Mouse (Mus musculus) spleen, adult 2 months (tissue): Measurements from ENCODE around the gene Creg2. TPM values are rescaled to one million over a fixed set of nuclear protein-coding genes. Genes with fewer than 3 reads are reported as not detected.
A peak's percentile ranks its signal among the peaks of the same experiment; 100 is the strongest.

ENCODE experiments used
- DNase-seq, 2 experiments: peaks; one replicate each; pipeline versions ENCODE4 v3.0.0 to v3.0.0-alpha.2; 2012 to 2021; ENCODE audit warnings: low spot score in 2 of 2, low read depth in 1 of 2
- H3K27ac ChIP-seq: fragments of 200-500 bp; 2 replicates; pipeline ENCODE4 v1.5.1; 2012; ENCODE audit warnings: low read length, inconsistent platforms; ENCODE audit not compliant: insufficient read depth
- H3K27me3 ChIP-seq: fragments of 200-500 bp; 2 replicates; pipeline ENCODE4 v1.6.1; 2012; ENCODE audit warnings: mild to moderate bottlenecking, moderate library complexity, low read length, inconsistent platforms; ENCODE audit not compliant: control insufficient read depth, insufficient read depth
- H3K36me3 ChIP-seq: fragments of 200-500 bp; 2 replicates; pipeline ENCODE4 v1.6.1; 2012; ENCODE audit warnings: mild to moderate bottlenecking, low read length, inconsistent platforms; ENCODE audit not compliant: control insufficient read depth, insufficient read depth
- H3K4me1 ChIP-seq: fragments of 200-500 bp; 2 replicates; pipeline ENCODE4 v1.6.1; 2011; ENCODE audit warnings: inconsistent platforms; ENCODE audit not compliant: control insufficient read depth, insufficient read depth, insufficient read length
- H3K4me3 ChIP-seq: fragments of 200-500 bp; 2 replicates; pipeline ENCODE4 v1.5.1; 2011; ENCODE audit warnings: mild to moderate bottlenecking, inconsistent platforms; ENCODE audit not compliant: insufficient read depth, insufficient read length; ENCODE audit errors: extremely low read depth
- CTCF ChIP-seq: fragments of 200-500 bp; IDR thresholded peaks from 2 replicates; pipeline ENCODE4 v1.5.1; 2011; ENCODE audit warnings: mild to moderate bottlenecking, inconsistent platforms; ENCODE audit not compliant: insufficient read depth, insufficient read length, insufficient replicate concordance; ENCODE audit errors: extremely low read depth
- POLR2A ChIP-seq: fragments of 200-500 bp; IDR thresholded peaks from 2 replicates; pipeline ENCODE4 v1.6.1; 2011; ENCODE audit warnings: low read depth, low read length, inconsistent platforms
- WGBS: fragments of 180-500 bp; shearing (Covaris S2); methylation state at CpG from one replicate; pipeline ENCODE4 v1.1.7; 2018; 5-methylcytosine and 5-hydroxymethylcytosine counted together
- polyA plus RNA-seq: library from polyadenylated mRNA; depleted of rRNA; stranded (reverse); fragments of >200 nt; gene quantifications from 2 replicates; pipeline ENCODE4 v1.2.3, GENCODE M21; 2012; rRNA removed

Gene Creg2
- polyA plus RNA-seq, result 0.05 and 0.07 TPM in 2 replicates

DNA sequence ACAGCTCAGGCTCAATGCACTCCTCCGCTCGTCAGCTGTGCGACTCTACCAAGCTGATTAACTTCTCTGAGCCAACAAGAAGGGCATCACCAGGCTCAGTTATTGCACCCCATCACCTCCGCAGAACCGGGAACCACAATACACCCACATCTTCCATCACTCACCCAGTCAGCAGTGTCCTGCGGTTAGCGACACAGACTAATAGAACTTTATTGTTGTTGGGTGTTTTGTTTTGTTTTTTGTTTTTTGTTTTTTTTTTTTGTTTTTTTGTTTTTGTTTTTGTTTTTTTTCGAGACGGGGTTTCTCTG, at the start of gene Creg2:
Creg2 (minus strand) TSS at position 234 of the 308 bp plus-strand sequence.
- TF ChIP-seq CTCF (no peak), POLR2A (no peak)
- DNase-seq, result no peak
- WGBS, result 32% methylated on average over 9 of the region's 9 CpGs
- no peaks in the 10 kb centered on the region for H3K36me3 ChIP-seq
- peaks cover 9% of the 10 kb centered on the region for H3K4me1 ChIP-seq
- H3K27ac ChIP-seq, result no peak within 1 kb of the TSS
- H3K27me3 ChIP-seq, result peaks cover 12% of the 10 kb centered on the region
- peak within 1 kb of the TSS; percentile 34; the same call in 1 of the 2 replicates for H3K4me3 ChIP-seq

DNA sequence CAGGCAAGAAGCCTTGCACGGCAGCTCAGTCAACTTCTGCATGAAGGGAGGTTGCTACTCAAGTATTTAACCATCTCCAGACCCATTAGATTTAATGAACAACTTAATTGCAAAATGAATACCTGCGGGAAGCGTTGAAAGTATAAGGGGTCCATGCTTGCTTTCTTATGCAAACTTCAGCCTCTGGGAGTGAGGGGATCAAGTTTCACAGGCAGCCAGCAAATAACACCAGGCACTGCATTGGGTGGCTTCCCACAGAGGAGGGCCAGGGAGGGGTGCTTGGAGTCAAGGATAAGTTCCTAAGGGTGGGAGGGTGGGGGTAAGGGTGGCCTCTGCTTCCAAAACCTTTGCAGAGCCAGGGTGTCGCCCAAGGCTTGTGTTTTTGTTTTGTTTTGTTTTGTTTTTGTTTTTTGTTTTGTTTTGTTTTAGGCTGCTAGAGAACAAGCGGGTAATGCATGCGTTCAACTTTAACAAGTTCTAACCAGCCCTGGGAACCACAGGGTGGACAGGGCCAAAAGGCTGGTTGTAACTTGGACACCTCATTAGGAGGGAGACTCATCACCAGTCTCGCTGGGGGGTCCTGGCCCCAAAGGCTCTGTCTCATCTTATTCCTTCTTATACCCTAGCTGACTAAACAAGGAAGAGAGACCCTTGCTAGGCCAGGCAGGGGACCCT, 49.5 kb upstream of the Creg2 start:
- no peak overlapping the region for H3K4me3 ChIP-seq

DNA sequence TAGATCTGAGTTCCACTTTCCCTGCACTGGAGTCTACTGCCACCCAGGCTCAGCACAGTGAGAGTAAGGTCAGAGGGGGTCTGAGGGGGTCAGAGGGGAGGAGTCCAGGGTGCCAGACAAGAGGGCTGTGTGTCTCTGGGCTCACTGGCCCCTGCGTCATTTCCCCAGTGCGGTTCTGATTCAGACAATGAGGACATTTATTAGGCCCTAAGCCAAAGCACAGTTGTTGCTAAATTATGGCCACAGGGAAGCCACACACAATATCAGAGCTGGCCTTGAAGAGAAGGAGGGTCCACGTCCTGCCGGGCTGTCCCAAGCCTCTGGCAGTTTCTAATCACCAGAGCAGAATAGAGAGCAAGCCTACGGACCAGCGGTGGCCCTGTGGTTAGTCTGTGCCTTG, 47.2 kb upstream of the Creg2 start:
- TF ChIP-seq CTCF (no peak), POLR2A (no peak)
- no peaks in the 10 kb centered on the region for H3K27me3 ChIP-seq

More for the DNA sequence above, 49.5 kb upstream of the Creg2 start:
- TF ChIP-seq CTCF, result no peak
- no peak for TF ChIP-seq POLR2A
- no peaks in the 10 kb centered on the region for H3K27me3 ChIP-seq
- H3K36me3 ChIP-seq, result no peaks in the 10 kb centered on the region
- WGBS, result 90% methylated on average over 7 of the region's 7 CpGs
- no peak for DNase-seq
- no peak overlapping the region for H3K27ac ChIP-seq
- H3K4me1 ChIP-seq, result no peaks in the 10 kb centered on the region

DNA sequence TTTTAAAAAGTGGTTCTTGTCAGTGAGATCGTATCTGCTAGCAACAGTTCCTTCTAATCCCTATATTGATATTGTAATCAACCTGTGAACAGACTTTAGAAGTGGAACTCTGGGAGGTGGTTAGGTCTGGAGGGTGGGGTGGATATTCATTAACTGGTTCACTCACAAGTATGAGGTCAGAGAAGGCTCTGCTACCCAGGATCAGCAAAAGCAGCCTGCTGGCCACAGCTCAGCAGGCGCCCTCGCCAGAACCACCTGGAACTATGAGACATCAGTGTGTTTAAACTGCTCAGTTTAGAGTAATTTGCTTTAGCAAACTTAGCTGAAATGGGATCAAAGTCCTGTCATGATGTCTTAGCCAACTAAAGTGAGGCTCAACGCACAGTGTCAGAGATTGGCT, 43.9 kb upstream of the Creg2 start:
- H3K27ac ChIP-seq, result no peak overlapping the region
- H3K4me3 ChIP-seq, result no peak overlapping the region
- TF ChIP-seq POLR2A (no peak), CTCF (no peak)
- DNase-seq, result no peak
- 81% methylated on average over 4 of the region's 4 CpGs for WGBS
- H3K36me3 ChIP-seq, result no peaks in the 10 kb centered on the region
- H3K27me3 ChIP-seq, result no peaks in the 10 kb centered on the region
- H3K4me1 ChIP-seq, result no peaks in the 10 kb centered on the region

More for the DNA sequence above, 47.2 kb upstream of the Creg2 start:
- Histone ChIP-seq H3K4me1 (no peaks in the 10 kb centered on the region), H3K4me3 (no peak overlapping the region), H3K36me3 (no peaks in the 10 kb centered on the region), H3K27ac (no peak overlapping the region)
- 79% methylated on average over 6 of the region's 6 CpGs for WGBS
- no peak for DNase-seq

DNA sequence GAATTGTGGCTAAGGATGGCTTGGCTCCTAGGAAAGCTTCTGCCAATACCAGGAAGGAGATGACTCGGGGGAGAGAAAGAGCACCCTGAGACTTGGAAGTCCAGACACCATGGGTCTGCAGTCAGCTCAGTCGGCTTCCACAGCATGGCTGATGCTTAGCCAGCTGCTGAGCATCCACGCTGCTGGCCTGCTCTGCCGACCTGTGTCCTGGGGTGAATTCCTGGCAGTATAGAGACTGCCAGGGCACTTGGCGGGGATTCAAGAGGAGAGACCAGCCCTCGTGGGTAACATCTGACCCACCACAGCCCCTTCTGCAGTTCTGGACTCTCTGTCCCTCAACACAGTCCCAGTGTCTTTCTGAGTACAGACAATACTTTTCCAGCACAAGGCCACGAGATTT, 43.5 kb upstream of the Creg2 start:
- DNase-seq, result no peak
- Histone ChIP-seq H3K4me3 (no peak overlapping the region), H3K27me3 (no peaks in the 10 kb centered on the region), H3K4me1 (no peaks in the 10 kb centered on the region), H3K36me3 (no peaks in the 10 kb centered on the region), H3K27ac (no peak overlapping the region)
- TF ChIP-seq CTCF (no peak), POLR2A (no peak)
- WGBS, result 75% methylated on average over 7 of the region's 7 CpGs

DNA sequence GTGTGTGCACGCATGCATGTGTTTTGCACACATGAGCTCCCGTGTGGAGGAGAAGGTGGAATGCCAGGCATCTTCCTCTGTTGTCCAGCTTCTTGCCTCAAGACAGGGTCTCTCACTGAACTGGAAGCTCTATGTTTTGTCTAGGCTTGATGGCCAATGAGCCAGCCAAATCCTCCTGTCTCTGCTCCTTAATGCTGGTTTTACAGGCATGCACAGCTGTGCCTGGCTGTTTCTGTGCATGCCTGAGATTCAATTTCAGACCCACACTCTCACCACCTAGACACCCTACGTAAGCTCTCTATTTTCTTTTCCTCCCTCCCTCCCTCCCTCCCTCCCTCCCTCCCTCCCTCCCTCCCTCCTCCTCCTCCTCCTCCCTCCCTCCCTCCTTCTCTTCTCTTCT, 40.7 kb upstream of the Creg2 start:
- Histone ChIP-seq H3K27ac (no peak overlapping the region), H3K4me1 (no peaks in the 10 kb centered on the region), H3K36me3 (no peaks in the 10 kb centered on the region), H3K4me3 (no peak overlapping the region), H3K27me3 (no peaks in the 10 kb centered on the region)
- no peak for DNase-seq
- TF ChIP-seq POLR2A (no peak), CTCF (no peak)
- 86% methylated on average over 3 of the region's 3 CpGs for WGBS

DNA sequence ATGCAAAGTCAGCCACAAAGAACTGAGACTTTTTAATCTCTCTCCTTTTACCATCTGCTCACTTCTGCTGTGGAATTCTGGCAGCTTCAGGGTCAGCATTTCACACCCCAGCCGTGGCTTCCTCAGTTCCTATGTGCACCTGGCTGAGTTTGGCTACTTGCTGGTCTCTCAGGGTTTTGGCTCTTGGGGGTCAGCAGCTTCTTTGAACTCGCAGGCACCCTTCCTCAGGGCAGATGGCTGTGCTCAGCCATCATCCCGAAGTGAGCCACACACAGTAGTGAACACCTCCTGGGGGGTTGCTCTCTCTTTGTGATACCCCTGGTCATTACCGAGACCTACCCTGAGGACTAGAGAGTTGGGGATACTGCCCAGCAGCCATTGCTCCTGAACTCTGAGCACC, 39.8 kb upstream of the Creg2 start:
- no peak overlapping the region for H3K4me3 ChIP-seq
- no peaks in the 10 kb centered on the region for H3K4me1 ChIP-seq
- 63% methylated on average over 4 of the region's 4 CpGs for WGBS
- TF ChIP-seq POLR2A (no peak), CTCF (no peak)
- no peak for DNase-seq
- no peaks in the 10 kb centered on the region for H3K27me3 ChIP-seq
- no peak overlapping the region for H3K27ac ChIP-seq
- no peaks in the 10 kb centered on the region for H3K36me3 ChIP-seq
